Mouse (Mus musculus): ENCODE data around the gene Skap1. TPM values are rescaled to one million over a fixed set of nuclear protein-coding genes. Genes with fewer than 3 reads are reported as not detected.

Skap1 gene
- polyA plus RNA-seq (2015; fragmentation: Nextera tagmentation; extraction: Ambion mirVana), result 0.22 and 0.29 TPM in 2 replicates

DNA sequence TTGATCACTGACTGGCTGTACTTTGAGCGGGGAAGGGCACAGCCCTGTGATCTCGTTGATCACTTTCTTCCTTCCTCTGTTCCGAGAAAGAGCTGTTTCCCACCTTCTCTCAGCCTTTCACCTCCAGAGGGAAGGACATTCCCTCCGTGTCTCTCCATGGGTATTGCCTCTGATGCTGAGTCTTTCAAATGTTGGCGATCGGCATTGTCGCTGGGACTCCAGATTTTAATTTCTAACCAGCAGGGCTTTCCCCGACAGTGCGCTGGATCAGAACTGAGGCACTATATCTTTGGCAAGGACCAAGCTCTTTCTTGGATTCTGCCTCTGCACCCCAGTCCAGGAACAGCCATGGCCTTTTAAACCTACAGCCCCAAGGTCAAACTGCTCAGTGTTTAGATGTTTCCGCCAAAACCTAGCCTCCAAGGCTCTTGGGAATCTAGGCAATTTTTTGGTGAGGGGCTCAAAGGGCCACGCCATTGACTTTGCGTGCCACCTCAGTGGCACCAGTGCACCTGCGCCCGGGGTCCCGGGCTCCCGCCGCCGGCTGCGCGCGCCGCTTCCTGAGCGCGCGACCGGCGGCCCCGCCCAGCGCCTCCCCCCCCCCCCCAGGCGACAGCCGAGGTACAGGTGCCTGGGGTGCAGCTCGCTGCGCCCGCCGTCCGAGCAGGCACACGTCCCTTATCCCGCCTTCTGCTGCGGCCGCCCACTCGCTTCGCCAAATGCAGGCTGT, at the start of gene Skap1:
TSS of gene Skap1 (plus strand) at position 608 of the 730 bp plus-strand sequence.
- no peak for DNase-seq
- H3K4me3 ChIP-seq (replicated peaks), result peak within 1 kb of the TSS; percentile 35
- peak within 1 kb of the TSS; percentile 53 for H3K4me2 ChIP-seq
- H3K9ac ChIP-seq, result no peak within 1 kb of the TSS
- H3K9me3 ChIP-seq (replicated peaks), result no peaks in the 10 kb centered on the region
- H3K4me1 ChIP-seq (replicated peaks), result peaks cover 8% of the 10 kb centered on the region
- H3K36me3 ChIP-seq, result no peaks in the 10 kb centered on the region
- no peak for ATAC-seq (ENCODE audit: low read depth)
- no peak within 1 kb of the TSS for H3K27ac ChIP-seq
- WGBS (ENCODE audit: insufficient replicate concordance), result 9% methylated on average over 37 of the region's 42 CpGs
- peaks cover 70% of the 10 kb centered on the region for H3K27me3 ChIP-seq

GRCm38 (mm10) chr11:96421074-96421473, 43.3 kb upstream of the Skap1 start:
- H3K9ac ChIP-seq, result no peak overlapping the region
- H3K36me3 ChIP-seq, result no peaks in the 10 kb centered on the region
- no peak for DNase-seq
- no peaks in the 10 kb centered on the region for H3K4me1 ChIP-seq (replicated peaks)
- H3K27me3 ChIP-seq, result 0 out of 2 replicates have a peak, but pooled peaks cover 5% of the 10 kb centered on the region
- no peak for ATAC-seq (ENCODE audit: low read depth)
- no peak overlapping the region for H3K27ac ChIP-seq
- H3K4me2 ChIP-seq, result no peak overlapping the region
- no peaks in the 10 kb centered on the region for H3K9me3 ChIP-seq (replicated peaks)
- 40% methylated on average over 5 of the region's 5 CpGs for WGBS (ENCODE audit: insufficient replicate concordance)
- no peak overlapping the region for H3K4me3 ChIP-seq (replicated peaks)

GRCm38 (mm10) chr11:96421517-96422265, 42.7 kb upstream of the Skap1 start:
- no peaks in the 10 kb centered on the region for H3K4me1 ChIP-seq (replicated peaks)
- H3K9ac ChIP-seq, result no peak overlapping the region
- no peaks in the 10 kb centered on the region for H3K36me3 ChIP-seq
- WGBS (ENCODE audit: insufficient replicate concordance), result 39% methylated on average over 11 of the region's 11 CpGs
- no peak overlapping the region for H3K27ac ChIP-seq
- no peak overlapping the region for H3K4me2 ChIP-seq
- DNase-seq, result no peak
- H3K4me3 ChIP-seq (replicated peaks), result no peak overlapping the region
- ATAC-seq (ENCODE audit: low read depth), result no peak
- H3K27me3 ChIP-seq, result 0 out of 2 replicates have a peak, but pooled peaks cover 5% of the 10 kb centered on the region
- H3K9me3 ChIP-seq (replicated peaks), result no peaks in the 10 kb centered on the region

GRCm38 (mm10) chr11:96425193-96425592, 39.2 kb upstream of the Skap1 start:
- peaks cover 8% of the 10 kb centered on the region; the same call in 1 of the 2 replicates for H3K4me1 ChIP-seq (replicated peaks)
- WGBS (ENCODE audit: insufficient replicate concordance), result 76% methylated on average over 6 of the region's 6 CpGs
- DNase-seq (no peak), ATAC-seq (ENCODE audit: low read depth) (no peak)
- no peaks in the 10 kb centered on the region for H3K9me3 ChIP-seq (replicated peaks)
- no peaks in the 10 kb centered on the region for H3K27me3 ChIP-seq
- H3K36me3 ChIP-seq, result no peaks in the 10 kb centered on the region
- H3K27ac ChIP-seq, result no peak overlapping the region
- H3K4me2 ChIP-seq, result no peak overlapping the region
- H3K4me3 ChIP-seq (replicated peaks), result no peak overlapping the region
- no peak overlapping the region for H3K9ac ChIP-seq

- no peaks in the 10 kb centered on the region for H3K36me3 ChIP-seq
- no peak for DNase-seq
- H3K4me3 ChIP-seq (replicated peaks), result no peak overlapping the region
- no peaks in the 10 kb centered on the region for H3K9me3 ChIP-seq (replicated peaks)
- H3K9ac ChIP-seq, result no peak overlapping the region
- peaks cover 8% of the 10 kb centered on the region; the same call in 1 of the 2 replicates for H3K4me1 ChIP-seq (replicated peaks)
- WGBS (ENCODE audit: insufficient replicate concordance), result 45% methylated on average over 6 of the region's 6 CpGs
- ATAC-seq (ENCODE audit: low read depth), result no peak
- no peak overlapping the region for H3K27ac ChIP-seq
- no peaks in the 10 kb centered on the region for H3K27me3 ChIP-seq
- H3K4me2 ChIP-seq, result no peak overlapping the region
Measured at GRCm38 (mm10) chr11:96426191-96426590, 38.2 kb upstream of the Skap1 start.

DNA sequence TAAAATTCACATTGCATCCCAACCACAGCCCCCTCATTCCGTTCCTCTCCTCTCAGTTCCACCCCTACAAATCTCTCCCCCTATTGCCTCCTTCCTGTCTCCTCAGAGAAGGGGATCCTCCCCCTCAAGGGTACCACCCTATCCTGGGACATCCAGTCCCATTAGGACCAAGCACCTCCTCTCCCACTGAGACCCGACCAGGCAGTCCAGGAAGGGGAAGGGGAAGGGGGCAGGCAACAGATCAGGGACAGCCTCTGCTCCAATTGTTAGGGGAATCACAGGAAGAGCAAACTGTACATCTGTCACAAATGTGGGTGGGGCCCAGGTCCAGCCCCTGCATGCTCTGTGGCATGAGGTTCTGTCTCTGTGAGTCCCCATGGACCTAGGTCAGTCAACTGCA, 37.6 kb upstream of the Skap1 start:
- Histone ChIP-seq H3K4me1 (replicated peaks) (peaks cover 8% of the 10 kb centered on the region; the same call in 1 of the 2 replicates), H3K27me3 (no peaks in the 10 kb centered on the region), H3K36me3 (no peaks in the 10 kb centered on the region), H3K4me2 (no peak overlapping the region), H3K4me3 (replicated peaks) (no peak overlapping the region), H3K27ac (no peak overlapping the region), H3K9me3 (replicated peaks) (no peaks in the 10 kb centered on the region), H3K9ac (no peak overlapping the region)
- no peak for ATAC-seq (ENCODE audit: low read depth)
- no peak for DNase-seq
- 17% methylated on average over 2 of the region's 2 CpGs for WGBS (ENCODE audit: insufficient replicate concordance)

GRCm38 (mm10) chr11:96429062-96429461, 35.3 kb upstream of the Skap1 start:
- WGBS (ENCODE audit: insufficient replicate concordance), result 58% methylated on average over 2 of the region's 2 CpGs
- Histone ChIP-seq H3K4me2 (no peak overlapping the region), H3K27me3 (no peaks in the 10 kb centered on the region), H3K36me3 (no peaks in the 10 kb centered on the region), H3K4me1 (replicated peaks) (peaks cover 8% of the 10 kb centered on the region; the same call in 1 of the 2 replicates), H3K9me3 (replicated peaks) (no peaks in the 10 kb centered on the region), H3K27ac (no peak overlapping the region), H3K4me3 (replicated peaks) (no peak overlapping the region), H3K9ac (no peak overlapping the region)
- ATAC-seq (ENCODE audit: low read depth) (peak; percentile 62; the same call in 1 of the 2 replicates), DNase-seq (no peak)

GRCm38 (mm10) chr11:96429891-96430290, 34.5 kb upstream of the Skap1 start:
- Histone ChIP-seq H3K27me3 (no peaks in the 10 kb centered on the region), H3K36me3 (no peaks in the 10 kb centered on the region), H3K4me3 (replicated peaks) (no peak overlapping the region), H3K4me2 (no peak overlapping the region), H3K27ac (no peak overlapping the region), H3K9me3 (replicated peaks) (no peaks in the 10 kb centered on the region), H3K4me1 (replicated peaks) (peaks cover 8% of the 10 kb centered on the region; the same call in 1 of the 2 replicates), H3K9ac (no peak overlapping the region)
- ATAC-seq (ENCODE audit: low read depth) (no peak), DNase-seq (no peak)
- 52% methylated on average over 5 of the region's 5 CpGs for WGBS (ENCODE audit: insufficient replicate concordance)

DNA sequence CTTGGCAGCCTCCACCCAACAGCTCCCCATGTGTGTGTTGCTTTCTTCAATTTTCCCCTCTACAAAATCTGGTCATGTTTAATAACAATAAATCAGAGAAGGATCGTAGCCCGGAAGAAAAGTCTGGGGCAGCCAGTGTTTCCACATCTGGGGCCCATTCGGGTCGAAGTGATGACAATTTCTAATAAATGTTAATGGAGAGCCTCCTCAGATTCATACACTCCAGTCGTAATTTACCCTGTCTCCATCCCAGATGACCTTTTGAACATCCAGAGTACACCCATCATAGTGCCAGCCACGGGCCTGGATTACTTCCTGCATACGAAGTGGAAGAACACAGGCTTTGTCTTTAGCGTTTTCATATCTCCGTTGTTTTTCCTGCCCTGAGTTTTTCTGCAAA, 32.5 kb upstream of the Skap1 start:
- Histone ChIP-seq H3K27ac (no peak overlapping the region), H3K9ac (no peak overlapping the region), H3K27me3 (no peaks in the 10 kb centered on the region), H3K9me3 (replicated peaks) (no peaks in the 10 kb centered on the region), H3K36me3 (no peaks in the 10 kb centered on the region), H3K4me3 (replicated peaks) (no peak overlapping the region), H3K4me1 (replicated peaks) (peaks cover 8% of the 10 kb centered on the region; the same call in 1 of the 2 replicates), H3K4me2 (no peak overlapping the region)
- 46% methylated on average over 9 of the region's 9 CpGs for WGBS (ENCODE audit: insufficient replicate concordance)
- ATAC-seq (ENCODE audit: low read depth), result no peak
- no peak for DNase-seq

GRCm38 (mm10) chr11:96434888-96435287, 29.5 kb upstream of the Skap1 start:
- peaks cover 26% of the 10 kb centered on the region; the same call in 1 of the 2 replicates for H3K27me3 ChIP-seq
- no peak for DNase-seq
- no peak overlapping the region for H3K27ac ChIP-seq
- 0 out of 2 replicates have a peak, but pooled peaks cover 2% of the 10 kb centered on the region for H3K4me1 ChIP-seq (replicated peaks)
- no peak overlapping the region for H3K9ac ChIP-seq
- no peaks in the 10 kb centered on the region for H3K36me3 ChIP-seq
- H3K4me2 ChIP-seq, result no peak overlapping the region
- no peak overlapping the region for H3K4me3 ChIP-seq (replicated peaks)
- no peaks in the 10 kb centered on the region for H3K9me3 ChIP-seq (replicated peaks)
- WGBS (ENCODE audit: insufficient replicate concordance), result 36% methylated on average over 6 of the region's 6 CpGs
- ATAC-seq (ENCODE audit: low read depth), result no peak

GRCm38 (mm10) chr11:96436525-96436924, 27.9 kb upstream of the Skap1 start:
- H3K36me3 ChIP-seq, result no peaks in the 10 kb centered on the region
- H3K4me1 ChIP-seq (replicated peaks), result no peaks in the 10 kb centered on the region
- H3K4me3 ChIP-seq (replicated peaks), result no peak overlapping the region
- H3K9me3 ChIP-seq (replicated peaks), result no peaks in the 10 kb centered on the region
- H3K27me3 ChIP-seq, result peaks cover 27% of the 10 kb centered on the region
- H3K9ac ChIP-seq, result no peak overlapping the region
- H3K27ac ChIP-seq, result no peak overlapping the region
- ATAC-seq (ENCODE audit: low read depth), result no peak
- WGBS (ENCODE audit: insufficient replicate concordance), result 62% methylated on average over 7 of the region's 7 CpGs
- no peak for DNase-seq
- no peak overlapping the region for H3K4me2 ChIP-seq

Data from liver, embryonic 13.5 days (tissue).